Mouse (Mus musculus): ENCODE data around the gene Slc37a2.

The Slc37a2 gene

DNA sequence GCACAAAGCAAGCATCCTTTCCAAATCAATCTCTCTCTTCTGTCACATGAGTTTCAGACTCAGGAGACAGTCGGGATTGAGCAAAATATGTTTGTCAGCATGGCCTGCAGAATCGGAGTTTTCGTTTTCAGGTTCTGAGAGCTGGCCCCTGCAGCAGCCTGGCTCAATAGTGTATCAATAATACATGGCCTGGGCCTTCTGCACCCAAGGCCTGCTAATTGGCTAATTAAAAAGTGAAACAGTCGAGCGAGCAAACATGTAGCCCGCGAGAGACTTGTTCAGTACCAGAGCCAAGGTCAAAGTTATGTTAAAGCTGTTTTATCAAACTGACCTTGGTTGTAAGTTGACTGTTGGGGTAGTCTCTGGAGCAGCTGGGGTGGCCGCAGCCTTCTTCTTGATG is 34.8 kb downstream of the Slc37a2 start:
- no peak for DNase-seq (ENCODE audit: low read depth, low spot score)

DNA sequence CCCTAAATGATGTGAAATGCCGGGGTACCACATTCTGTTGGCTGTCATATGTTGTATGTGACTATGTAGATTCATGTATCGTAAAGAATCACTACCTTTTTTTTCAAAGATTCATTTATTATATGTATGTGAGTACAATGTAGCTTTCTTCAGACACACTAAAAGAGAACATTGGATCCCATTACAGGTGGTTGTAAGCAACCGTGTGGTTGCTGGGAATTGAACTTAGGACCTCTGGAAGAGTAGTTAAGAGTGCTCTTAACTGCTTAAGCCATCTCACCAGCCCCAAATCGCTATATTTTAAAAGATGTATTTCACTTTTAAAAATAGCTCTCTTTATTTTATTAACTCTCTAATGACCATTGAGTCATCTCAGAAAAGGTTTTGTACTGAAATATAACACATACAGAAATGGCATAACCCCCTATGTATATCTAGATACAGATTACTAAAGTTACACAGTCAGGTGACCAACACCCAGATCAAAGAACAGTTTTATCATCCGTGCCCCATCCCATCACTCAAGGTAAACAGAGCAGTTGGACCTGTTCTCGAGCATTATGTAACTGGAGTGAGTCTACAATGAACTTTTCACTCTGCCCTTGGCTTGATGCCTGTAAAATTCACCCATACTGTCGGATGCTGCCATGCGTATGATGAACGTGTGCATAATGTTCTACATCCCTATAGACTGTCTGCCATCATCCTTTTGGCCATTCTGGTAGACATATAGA is 41.0 kb downstream of the Slc37a2 start:
- DNase-seq (ENCODE audit: low read depth, low spot score), result no peak

DNA sequence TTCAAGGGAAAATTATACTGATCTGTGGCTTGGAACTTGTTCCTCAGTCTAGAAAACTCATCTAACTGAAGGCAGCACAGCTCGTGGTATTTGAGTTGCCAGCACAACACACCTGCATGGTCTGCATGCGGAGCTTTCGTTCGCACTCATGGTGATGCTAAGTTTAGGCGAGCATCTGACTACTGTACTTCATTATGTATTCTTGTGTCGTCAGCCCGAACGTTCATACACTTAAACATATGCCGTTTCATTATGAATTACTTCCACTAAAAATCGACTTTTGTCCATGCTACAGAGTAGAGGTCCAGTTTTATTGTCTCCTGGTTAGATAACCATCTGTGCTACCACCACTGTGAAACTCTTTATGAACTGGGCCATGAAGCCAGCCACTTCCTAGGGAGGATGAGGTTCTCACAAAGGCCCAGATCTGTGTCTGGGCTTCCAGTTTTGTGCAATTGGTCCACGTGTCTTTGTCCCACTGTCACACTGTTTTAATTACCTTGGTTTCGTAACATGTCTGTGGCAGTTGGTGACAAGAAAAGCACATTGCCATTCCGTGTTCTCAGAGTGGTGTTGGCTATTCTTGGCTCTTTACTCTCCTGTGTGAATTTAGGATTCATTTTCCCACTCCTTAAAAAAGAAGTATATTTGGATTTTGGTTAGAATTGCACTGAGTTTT is 42.3 kb downstream of the Slc37a2 start:
- DNase-seq (ENCODE audit: low read depth, low spot score), result no peak

DNA sequence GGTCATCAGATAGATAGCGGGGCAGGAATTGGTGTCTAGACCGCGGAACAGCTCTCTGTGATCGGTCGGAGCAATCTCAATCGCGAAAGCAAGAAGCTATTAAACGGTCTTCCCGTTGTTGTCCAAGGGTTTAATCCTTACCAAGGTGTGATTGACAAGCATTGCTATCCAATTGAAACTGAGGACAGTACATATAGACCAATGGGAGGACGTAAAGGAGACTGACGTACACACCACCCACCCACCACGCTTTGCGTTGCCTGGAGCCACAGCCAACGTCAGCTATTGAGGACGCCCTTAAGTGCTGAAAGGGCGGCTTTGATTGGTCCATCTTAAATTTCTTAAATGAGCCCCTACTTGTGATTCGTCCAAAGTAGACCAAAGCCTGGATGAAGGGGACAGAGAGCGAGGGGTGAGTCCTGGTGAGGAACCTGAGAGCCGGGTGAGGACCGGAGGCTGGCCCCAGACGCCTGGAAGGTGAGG is 47.6 kb downstream of the Slc37a2 start, which contains the start of gene Tmem218:
Tmem218 (plus strand) TSS at position 295 of the 483 bp plus-strand sequence.
- DNase-seq (ENCODE audit: low read depth, low spot score), result peak; percentile 99

DNA sequence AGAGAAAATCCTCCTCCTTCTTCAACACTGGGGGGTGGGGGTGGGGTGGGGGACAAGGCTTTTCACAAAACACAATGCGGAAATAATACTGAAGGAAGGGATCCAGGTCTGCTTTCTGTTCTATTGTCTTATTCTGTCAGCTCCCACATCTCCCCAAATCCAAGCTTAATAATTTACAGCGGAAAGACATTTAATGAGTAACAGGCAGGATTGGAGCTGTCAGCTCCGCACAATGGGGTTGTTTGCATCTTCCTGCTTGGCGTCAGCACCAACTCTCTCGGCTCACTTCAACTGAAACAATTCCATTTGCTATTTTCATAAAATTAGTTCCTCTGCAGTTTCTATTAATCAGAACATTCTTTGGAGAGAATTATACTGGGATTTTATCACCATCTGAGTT is 51.7 kb downstream of the Slc37a2 start:
- DNase-seq (ENCODE audit: low read depth, low spot score), result no peak

DNA sequence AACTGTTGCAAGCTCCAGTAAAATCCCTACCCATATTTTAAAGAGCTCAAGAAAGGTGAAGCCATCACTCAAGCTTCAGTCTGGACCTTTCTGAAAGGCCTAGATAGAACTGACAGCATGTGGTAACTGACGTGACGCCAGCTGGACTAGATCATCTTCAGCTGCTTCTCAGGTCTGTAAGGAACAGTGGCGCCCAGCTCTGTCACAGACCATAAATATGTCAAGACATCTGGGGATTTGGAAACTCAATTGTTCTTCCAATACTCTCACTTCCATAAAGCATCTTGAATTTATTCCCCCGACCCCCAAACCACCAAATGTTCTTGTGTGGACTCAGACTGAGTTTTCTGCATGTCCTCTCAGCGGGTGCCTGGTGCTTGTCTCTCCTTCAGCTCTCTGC is 55.1 kb downstream of the Slc37a2 start:
- DNase-seq (ENCODE audit: low read depth, low spot score), result no peak

DNA sequence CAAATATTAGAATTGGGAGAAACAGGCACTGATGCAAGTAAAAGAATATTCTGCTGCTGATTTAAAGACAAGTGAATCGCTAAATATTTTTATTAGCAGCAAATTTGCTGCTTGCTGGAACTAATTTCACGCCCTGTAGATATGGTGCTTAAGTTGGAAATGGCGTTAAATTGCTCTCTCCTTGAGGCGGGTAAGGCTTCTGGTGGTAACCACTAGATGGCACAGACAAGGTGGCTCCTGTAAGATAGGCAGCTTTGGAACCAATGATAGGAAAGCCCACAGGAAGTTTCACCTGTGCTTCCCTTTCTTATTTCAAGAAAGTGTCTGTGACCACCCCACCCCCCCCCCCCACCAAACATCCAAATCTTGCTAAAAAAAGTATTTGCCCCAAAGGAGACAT is 58.5 kb downstream of the Slc37a2 start:
- no peak for DNase-seq (ENCODE audit: low read depth, low spot score)

DNA sequence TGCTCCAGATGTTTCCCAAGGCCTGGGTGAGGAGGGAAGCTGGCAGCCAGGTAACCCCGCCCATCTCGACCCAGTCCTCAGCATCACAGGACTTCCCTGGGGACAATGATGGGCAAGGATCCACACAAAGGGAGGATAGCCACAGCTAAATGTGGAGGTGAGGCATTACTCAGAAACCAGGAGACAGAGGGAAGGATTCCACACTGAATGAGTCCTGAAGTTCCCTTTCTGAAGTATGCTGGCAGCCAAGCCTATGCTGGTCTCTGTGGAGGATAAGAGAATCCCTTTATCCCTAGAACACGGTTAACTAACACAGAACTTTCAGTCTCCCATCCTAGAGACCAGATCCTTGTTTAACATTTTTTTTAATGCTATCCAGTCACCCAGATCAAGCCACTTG is 67.5 kb downstream of the Slc37a2 start:
- DNase-seq (ENCODE audit: low read depth, low spot score), result no peak

DNA sequence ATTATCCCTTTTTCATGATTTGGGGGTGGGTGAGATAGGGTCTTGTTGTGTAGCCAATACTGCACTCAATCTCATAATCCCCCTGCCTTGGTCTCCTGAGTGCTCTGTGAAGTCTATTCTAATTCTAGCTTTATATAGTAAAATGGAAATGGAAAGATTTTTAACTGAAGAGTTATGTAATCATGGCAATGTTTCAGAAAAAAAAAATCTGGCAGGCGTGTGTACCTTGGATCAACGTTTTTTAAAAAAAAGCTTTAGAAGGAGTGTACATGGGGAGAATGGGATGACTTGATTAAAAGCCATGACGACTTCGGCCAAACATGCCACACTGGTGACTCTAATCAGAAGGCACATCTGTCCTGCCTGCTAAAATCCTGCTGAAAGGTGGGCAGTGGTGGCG is 68.1 kb downstream of the Slc37a2 start:
- no peak for DNase-seq (ENCODE audit: low read depth, low spot score)

DNA sequence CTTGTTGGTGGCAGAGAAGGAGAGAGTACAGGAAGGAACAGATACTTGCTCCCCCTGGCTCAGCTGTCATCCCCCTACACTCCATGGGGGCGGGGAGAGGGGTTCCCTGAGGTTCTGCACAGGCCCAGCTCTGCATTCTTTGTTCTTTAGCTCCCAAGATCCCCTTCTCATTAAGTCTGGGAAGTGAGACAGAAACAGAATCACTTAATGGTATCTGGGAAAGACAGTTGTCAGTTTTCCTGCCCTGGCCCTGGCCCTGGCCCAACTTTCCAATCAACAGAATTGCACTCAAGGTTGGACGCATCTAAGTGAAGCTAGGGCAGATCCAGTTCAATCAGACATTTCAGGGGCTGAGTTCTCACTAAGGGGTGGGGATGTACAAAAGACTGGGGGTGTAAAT is 72.4 kb downstream of the Slc37a2 start:
- DNase-seq (ENCODE audit: low read depth, low spot score), result no peak

DNA sequence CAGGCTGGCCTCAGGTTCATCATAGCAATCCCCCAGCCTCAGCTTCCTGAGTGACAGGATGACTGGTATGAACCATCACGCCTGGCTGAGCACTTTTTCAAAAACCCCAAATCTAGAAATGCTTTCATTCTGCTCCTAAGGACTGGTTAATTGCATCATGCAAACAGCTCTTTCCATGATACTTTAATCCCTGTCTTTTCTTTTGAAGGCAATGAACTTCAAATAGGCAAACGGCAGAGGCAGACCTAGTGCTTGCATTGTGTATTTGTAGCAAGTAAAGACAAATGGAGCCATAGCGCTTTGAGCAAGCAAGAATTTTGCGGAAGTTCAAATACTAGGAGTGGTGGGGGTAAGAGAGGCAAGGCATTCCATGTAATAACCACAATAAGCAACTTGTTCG is 73.9 kb downstream of the Slc37a2 start:
- DNase-seq (ENCODE audit: low read depth, low spot score), result no peak

DNA sequence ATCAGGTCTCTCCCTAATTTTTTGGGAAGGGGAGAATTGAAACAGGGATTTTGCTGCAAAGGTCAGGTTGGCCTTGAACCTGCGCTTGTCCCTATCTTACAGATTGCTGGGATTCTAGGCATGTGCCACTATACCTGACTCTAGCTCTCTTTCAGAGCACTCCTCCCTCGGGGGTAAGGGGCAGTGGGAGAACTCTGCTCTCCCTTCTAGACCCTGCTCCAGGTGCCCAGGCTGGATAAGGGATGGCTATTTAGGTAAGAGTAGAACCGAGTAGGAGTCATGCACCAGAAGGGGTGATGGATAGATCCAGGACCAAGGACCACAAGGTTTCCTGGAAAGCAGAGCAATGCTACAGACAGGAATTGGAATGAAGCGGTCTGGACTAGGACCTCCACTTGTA is 75.9 kb downstream of the Slc37a2 start:
- no peak for DNase-seq (ENCODE audit: low read depth, low spot score)

DNA sequence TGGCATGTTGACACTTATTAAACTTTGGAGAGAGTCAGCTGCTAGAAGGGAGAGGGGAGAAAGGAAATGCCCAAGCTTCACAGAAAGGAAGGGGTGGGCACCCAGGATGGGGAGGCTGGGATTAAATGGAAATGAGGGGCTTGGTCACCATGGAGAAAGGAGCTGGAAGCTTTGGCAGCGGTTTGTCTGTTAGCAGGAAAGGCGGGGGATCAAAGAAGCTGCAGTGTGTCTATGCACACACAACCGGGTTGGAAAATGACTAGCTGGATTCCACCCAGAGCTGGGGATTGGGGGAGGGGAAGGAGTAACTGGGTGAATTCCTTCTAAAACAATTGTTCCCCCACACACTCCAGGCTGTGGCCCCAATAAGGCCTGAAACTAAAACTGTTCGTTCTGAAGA is 76.6 kb downstream of the Slc37a2 start:
- DNase-seq (ENCODE audit: low read depth, low spot score), result no peak

Measured in retina, adult 2 months (tissue).